Mouse (Mus musculus) hindbrain, postnatal 0 days (tissue): Measurements from ENCODE around the gene Rhbdl2. TPM values are rescaled to one million over a fixed set of nuclear protein-coding genes. Genes with fewer than 3 reads are reported as not detected.

Source experiments
- ATAC-seq: fragments of 200-750 bp; cut with Nextera tagmentation; 2 replicates; pipeline ENCODE4 v1.8.0; 2017; ENCODE audit warnings: mild to moderate bottlenecking, moderate TSS enrichment, moderate library complexity
- DNase-seq: peaks from one replicate; pipeline ENCODE4 v3.0.0-alpha.2; 2015; ENCODE audit warnings: low spot score
- H3K27ac ChIP-seq: fragments of 300-500 bp; sonication (generic); 2 replicates; pipeline ENCODE4 v1.5.1; 2014; ENCODE audit warnings: mild to moderate bottlenecking
- H3K27me3 ChIP-seq: fragments of 300-500 bp; sonication (generic); 2 replicates; pipeline ENCODE4 v1.6.1; 2014; ENCODE audit warnings: low read length, mixed read lengths; ENCODE audit not compliant: insufficient read depth
- H3K36me3 ChIP-seq: fragments of 300-500 bp; sonication (generic); 2 replicates; pipeline ENCODE4 v1.6.1; 2014; ENCODE audit warnings: low read length, mixed read lengths; ENCODE audit not compliant: insufficient read depth
- H3K4me1 ChIP-seq: fragments of 300-500 bp; sonication (generic); 2 replicates; pipeline ENCODE4 v1.6.1; 2014; ENCODE audit warnings: antibody characterized with exemption, low read length, mixed read lengths; ENCODE audit not compliant: insufficient read depth
- H3K4me2 ChIP-seq: fragments of 300-500 bp; sonication (generic); 2 replicates; pipeline ENCODE4 v1.6.1; 2014; ENCODE audit warnings: low read depth, mild to moderate bottlenecking, low read length, moderate library complexity, mixed read lengths
- H3K4me3 ChIP-seq: fragments of 300-500 bp; sonication (generic); 2 replicates; pipeline ENCODE4 v1.5.1; 2014; ENCODE audit warnings: low read length
- H3K9ac ChIP-seq: fragments of 300-500 bp; sonication (generic); replicated peaks from 2 replicates; pipeline ENCODE4 v1.6.1; 2014; ENCODE audit warnings: mild to moderate bottlenecking, low read length, moderate library complexity, mixed read lengths
- H3K9me3 ChIP-seq: fragments of 300-500 bp; sonication (generic); 2 replicates; pipeline ENCODE4 v1.6.1; 2016; ENCODE audit warnings: low read length, mixed read lengths
- CTCF ChIP-seq: IDR thresholded peaks from 2 replicates; pipeline ENCODE4 v1.5.1; 2016; ENCODE audit warnings: antibody characterized with exemption, control low read depth, low read depth
- WGBS: fragments of 180-500 bp; shearing (Covaris S2); extraction: QIAGEN DNeasy Blood & Tissue Kit; methylation state at CpG from one replicate; pipeline ENCODE4 v1.1.7; 2014; 5-methylcytosine and 5-hydroxymethylcytosine counted together
- polyA plus RNA-seq: library from polyadenylated mRNA; unstranded; fragments of >200 nt; fragmentation: Nextera tagmentation; extraction: Ambion mirVana; gene quantifications from 2 replicates; pipeline ENCODE4 v1.2.1, GENCODE M21; 2015
- total RNA-seq: library from RNA; depleted of rRNA; stranded (reverse); fragments of >200 nt; gene quantifications from 2 replicates; pipeline ENCODE4 v1.2.3, GENCODE M21; 2014; rRNA removed

Gene Rhbdl2
- 1.8 and 7.0 TPM in 2 replicates for total RNA-seq
- polyA plus RNA-seq = 1.5 and 1.8 TPM in 2 replicates

- 26% methylated on average over 12 of the region's 12 CpGs for WGBS
- ATAC-seq (peak; percentile 94), DNase-seq (peak; percentile 87)
- H3K4me1 ChIP-seq = no peaks in the 10 kb centered on the region
- H3K9ac ChIP-seq = no peak within 1 kb of the TSS
- peak within 1 kb of the TSS; percentile 21; the same call in 1 of the 2 replicates for H3K4me2 ChIP-seq
- H3K27me3 ChIP-seq = no peaks in the 10 kb centered on the region
- H3K4me3 ChIP-seq = no peak within 1 kb of the TSS
- no peaks in the 10 kb centered on the region for H3K36me3 ChIP-seq
- H3K9me3 ChIP-seq = no peaks in the 10 kb centered on the region
- no peak within 1 kb of the TSS for H3K27ac ChIP-seq
- no peak for TF ChIP-seq CTCF
Observed at GRCm38 (mm10) chr4:123787191-123787985, at the start of gene Rhbdl2. Gene Rhbdl2, plus strand, starts transcription at chr4:123787874.

- Histone ChIP-seq H3K9me3 (no peaks in the 10 kb centered on the region), H3K27ac (no peak overlapping the region), H3K4me3 (no peak overlapping the region), H3K4me2 (no peak overlapping the region), H3K4me1 (no peaks in the 10 kb centered on the region), H3K9ac (no peak overlapping the region), H3K27me3 (no peaks in the 10 kb centered on the region), H3K36me3 (peaks cover 31% of the 10 kb centered on the region)
- ATAC-seq (no peak), DNase-seq (no peak)
- TF ChIP-seq CTCF = no peak
- 91% methylated on average over 4 of the region's 4 CpGs for WGBS
Observed at GRCm38 (mm10) chr4:123738708-123739107, 49.0 kb upstream of the Rhbdl2 start.

- Histone ChIP-seq H3K27me3 (no peaks in the 10 kb centered on the region), H3K4me2 (no peak overlapping the region), H3K36me3 (peaks cover 22% of the 10 kb centered on the region), H3K4me3 (no peak overlapping the region), H3K9ac (no peak overlapping the region), H3K9me3 (no peaks in the 10 kb centered on the region), H3K27ac (no peak overlapping the region), H3K4me1 (peaks cover 8% of the 10 kb centered on the region; the same call in 1 of the 2 replicates)
- ATAC-seq (no peak), DNase-seq (no peak)
- 93% methylated on average over 1 of the region's 1 CpGs for WGBS
- TF ChIP-seq CTCF = no peak
Observed at GRCm38 (mm10) chr4:123742891-123743290, 44.8 kb upstream of the Rhbdl2 start.

DNA sequence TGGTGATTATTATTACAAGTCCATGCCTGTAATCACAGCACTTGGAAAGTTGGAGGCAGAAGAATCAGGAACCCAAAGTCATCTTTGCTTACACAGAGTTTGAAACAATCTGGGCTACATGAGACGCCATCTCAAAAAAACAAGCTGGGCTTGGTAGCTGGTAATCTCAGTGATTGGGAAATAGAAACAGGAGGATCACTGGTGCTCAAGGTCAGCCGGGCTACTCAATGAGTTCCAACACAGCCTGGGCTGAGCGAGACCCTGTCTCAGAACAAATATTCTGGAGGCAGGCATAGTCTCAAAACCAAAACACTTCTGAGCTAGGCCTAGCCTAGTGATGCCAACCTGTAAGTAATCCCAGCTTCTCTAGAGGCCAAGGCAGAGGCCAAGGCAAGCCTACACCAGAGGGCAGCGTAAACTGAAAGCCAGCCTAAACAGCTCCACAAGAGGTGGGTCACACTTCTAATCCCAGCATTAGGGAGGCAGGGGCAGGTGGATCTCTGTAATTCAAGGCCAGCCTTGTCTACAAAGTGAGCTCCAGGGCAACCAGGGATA, 42.4 kb upstream of the Rhbdl2 start:
- Histone ChIP-seq H3K27me3 (no peaks in the 10 kb centered on the region), H3K4me1 (peaks cover 8% of the 10 kb centered on the region; the same call in 1 of the 2 replicates), H3K4me3 (no peak overlapping the region), H3K4me2 (no peak overlapping the region), H3K27ac (no peak overlapping the region), H3K9me3 (no peaks in the 10 kb centered on the region), H3K36me3 (peaks cover 6% of the 10 kb centered on the region; the same call in 1 of the 2 replicates), H3K9ac (no peak overlapping the region)
- DNase-seq (no peak), ATAC-seq (no peak)
- 94% methylated on average over 4 of the region's 4 CpGs for WGBS
- TF ChIP-seq CTCF = no peak

- peak overlapping the region; percentile 94; the same call in 1 of the 2 replicates for H3K27ac ChIP-seq
- ATAC-seq = no peak
- WGBS = 13% methylated on average over 10 of the region's 10 CpGs
- peak overlapping the region; percentile 88 for H3K9ac ChIP-seq
- no peaks in the 10 kb centered on the region for H3K9me3 ChIP-seq
- peak overlapping the region; percentile 73 for H3K4me2 ChIP-seq
- no peaks in the 10 kb centered on the region for H3K27me3 ChIP-seq
- DNase-seq = peak; percentile 18
- no peak for TF ChIP-seq CTCF
- H3K4me1 ChIP-seq = peaks cover 8% of the 10 kb centered on the region; the same call in 1 of the 2 replicates
- H3K4me3 ChIP-seq = peak overlapping the region; percentile 91
- H3K36me3 ChIP-seq = no peaks in the 10 kb centered on the region
Observed at GRCm38 (mm10) chr4:123748726-123749415, 38.8 kb upstream of the Rhbdl2 start.

DNA sequence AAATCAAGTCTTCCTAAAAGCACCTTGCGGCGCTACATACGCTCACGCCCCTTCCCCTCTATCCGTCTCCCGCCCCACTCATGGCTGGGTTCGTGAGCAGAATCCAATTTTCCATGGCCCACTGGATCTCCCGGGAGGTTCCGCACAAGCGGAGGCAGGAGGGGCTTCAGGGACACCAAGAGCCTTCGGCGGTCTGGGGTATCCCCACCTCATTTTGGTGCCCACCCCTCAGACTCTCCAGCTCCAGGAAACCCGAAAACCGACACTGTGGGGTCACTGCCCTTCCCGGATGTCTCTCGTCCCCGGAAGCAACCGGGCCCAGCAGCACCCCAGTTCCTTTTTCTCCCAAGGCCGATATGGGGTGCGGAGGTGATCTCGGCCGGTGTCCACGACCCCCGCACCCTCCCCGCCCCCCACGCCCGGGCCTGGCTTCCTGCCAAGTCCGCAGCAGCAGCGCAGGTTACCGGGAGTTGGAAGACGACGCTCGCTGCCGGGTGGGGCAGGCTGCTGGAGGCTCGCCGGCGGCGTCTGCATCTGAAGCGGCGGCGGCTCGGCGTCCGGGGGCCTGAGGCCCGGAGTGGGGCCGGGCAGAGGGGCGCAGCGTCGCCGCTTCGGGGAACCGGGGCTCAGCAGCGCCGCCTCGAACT, 38.1 kb upstream of the Rhbdl2 start:
- Histone ChIP-seq H3K4me3 (peak overlapping the region; percentile 91), H3K9me3 (no peaks in the 10 kb centered on the region), H3K4me2 (peak overlapping the region; percentile 73), H3K36me3 (no peaks in the 10 kb centered on the region), H3K4me1 (peaks cover 8% of the 10 kb centered on the region; the same call in 1 of the 2 replicates), H3K27me3 (no peaks in the 10 kb centered on the region), H3K9ac (peak overlapping the region; percentile 88), H3K27ac (peak overlapping the region; percentile 94)
- TF ChIP-seq CTCF = no peak
- ATAC-seq (peak; percentile 11), DNase-seq (peak; percentile 65)
- WGBS = 2% methylated on average over 47 of the region's 55 CpGs
